Comparison of ENCODE assay signal across 20 mouse cellular contexts in the genomic region with DNA sequence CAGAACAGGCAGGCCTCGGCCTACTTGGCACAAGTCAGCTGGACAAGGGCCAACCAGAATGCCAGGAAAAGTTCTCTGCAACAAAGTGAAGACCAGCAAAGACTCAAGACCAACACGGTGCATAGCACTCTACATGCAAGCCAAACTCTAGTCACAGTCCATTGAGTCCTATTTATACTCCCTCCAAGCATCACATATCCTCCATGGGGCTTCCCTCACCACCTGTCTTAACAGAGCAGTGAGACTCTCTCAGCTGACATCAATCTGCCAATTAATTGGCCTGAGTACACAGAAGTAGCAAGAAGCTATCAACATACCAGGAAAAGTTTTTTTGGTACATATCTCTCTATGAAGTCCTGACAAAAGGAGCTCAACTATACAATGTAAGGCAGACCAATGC. TPM values are rescaled to one million over a fixed set of nuclear protein-coding genes. Genes with fewer than 3 reads are reported as not detected.
DNase-seq lines count a peak whose midpoint lies in the region; ATAC-seq and TF ChIP-seq lines count a peak whose summit lies in the region.
"Not testable (repeated sequence)": the region's sequence is repeated elsewhere in the genome, so short reads cannot be mapped to it uniquely, and the experiment has no call there.
"Had no signal": no experiment of that assay in that cellular context is flagged by ENCODE, and none has a peak within 500 bp of the region (broad histone marks: within the 10 kb centered on the region; RNA-seq: fewer than 3 reads in every experiment).

No protein-coding gene starts in this region.

- not testable (repeated sequence) for TF ChIP-seq CTCF in kidney, adult 2 months (conservative IDR thresholded peaks at IDR 0.05; ENCODE audit: insufficient read depth, insufficient read length, low read depth, low read length)

- H3K9ac ChIP-seq in kidney, embryonic 14.5 days (ENCODE audit: low read depth, low read length) = not testable (repeated sequence)

- H3K27me3 ChIP-seq in kidney, adult 2 months (replicated peaks; ENCODE audit: control insufficient read depth, insufficient read depth, low read length); kidney, embryonic 14.5 days (ENCODE audit: control insufficient read depth, insufficient read depth, low read length): not testable (repeated sequence)

- peak; percentile 66; the same call in 1 of the 2 replicates for ATAC-seq in kidney, embryonic 14.5 days (ENCODE audit: low FRiP score, low TSS enrichment)

- H3K27ac ChIP-seq in kidney, adult 2 months (ENCODE audit: insufficient read depth, low read depth, low read length); kidney, embryonic 14.5 days (ENCODE audit: low read depth, low read length): not testable (repeated sequence)

- H3K4me3 ChIP-seq in kidney, adult 2 months (ENCODE audit: insufficient read depth, low read depth, low read length); kidney, embryonic 14.5 days (ENCODE audit: low read length): not testable (repeated sequence)

- WGBS in kidney, adult 2 months = 24% methylated on average over 2 of the region's 2 CpGs
- WGBS in kidney, embryonic 14.5 days = 52% methylated on average over 2 of the region's 2 CpGs

- peak; percentile 0 for DNase-seq in 3T3-L1 (ENCODE audit: low read depth, low spot score)
- peak; percentile 33 for DNase-seq in adrenal gland, postnatal 10 days
- DNase-seq in cerebellum, postnatal 10 days = peak; percentile 5 to 11
- peak; percentile 21 for DNase-seq in kidney, adult 2 months
- DNase-seq in kidney, postnatal 36 days = peak; percentile 3 to 40

- not testable (repeated sequence) for H3K4me2 ChIP-seq in kidney, embryonic 14.5 days (replicated peaks; ENCODE audit: low read depth, low read length)

- not testable (repeated sequence) for TF ChIP-seq POLR2A in kidney, adult 2 months (IDR thresholded peaks at IDR 0.05; ENCODE audit: low read depth, low read length)

- H3K36me3 ChIP-seq in kidney, adult 2 months (ENCODE audit: control insufficient read depth, insufficient read depth, low read length); kidney, embryonic 14.5 days (ENCODE audit: control insufficient read depth, insufficient read depth, low read length): not testable (repeated sequence)

- not testable (repeated sequence) for H3K9me3 ChIP-seq in kidney, embryonic 14.5 days (ENCODE audit: control insufficient read depth, low read length)

- H3K4me1 ChIP-seq in kidney, adult 2 months (ENCODE audit: control insufficient read depth, insufficient read depth, low read length); kidney, embryonic 14.5 days (ENCODE audit: control insufficient read depth, insufficient read depth, low read length): not testable (repeated sequence)

RNA-seq across cellular contexts. Expression of gene H2-M10.5, which starts 7.3 kb away (rescaled TPM):
- total RNA-seq in adrenal gland, postnatal 10 days (2021) = not detected
- polyA plus RNA-seq in kidney, adult 2 months (2012; rRNA removed) = not detected in 2 replicates
- not detected in 2 replicates for polyA plus RNA-seq in kidney, embryonic 14.5 days (2014; fragmentation: Nextera tagmentation; extraction: Ambion mirVana)
- total RNA-seq: adrenal gland, adult 8-10 months; adrenal gland, postnatal 36 days; ES-E14; forebrain, postnatal 0 days; MEL had no signal
- polyA plus RNA-seq: C2C12; cerebellum, adult 2 months; cortical plate, adult 2 months; embryonic facial prominence, embryonic 10.5 days; embryonic facial prominence, embryonic 12.5 days; embryonic facial prominence, embryonic 14.5 days; forebrain, embryonic 11.5 days; forebrain, embryonic 13.5 days; forebrain, embryonic 15.5 days; forebrain, postnatal 0 days had no signal

RNA-seq across cellular contexts. Expression of gene H2-M10.6, which starts 46.6 kb away (rescaled TPM):
- not detected for total RNA-seq in adrenal gland, postnatal 10 days (2021)
- not detected in 2 replicates for polyA plus RNA-seq in kidney, adult 2 months (2012; rRNA removed)
- not detected in 2 replicates for polyA plus RNA-seq in kidney, embryonic 14.5 days (2014; fragmentation: Nextera tagmentation; extraction: Ambion mirVana)
- total RNA-seq: adrenal gland, adult 8-10 months; adrenal gland, postnatal 36 days; ES-E14; forebrain, postnatal 0 days; MEL had no signal
- polyA plus RNA-seq: C2C12; cerebellum, adult 2 months; cortical plate, adult 2 months; embryonic facial prominence, embryonic 10.5 days; embryonic facial prominence, embryonic 12.5 days; embryonic facial prominence, embryonic 14.5 days; forebrain, embryonic 11.5 days; forebrain, embryonic 13.5 days; forebrain, embryonic 15.5 days; forebrain, postnatal 0 days had no signal
